Mouse (Mus musculus) colon, adult 2 months (tissue): ENCODE measurements around the gene Gimap1. TPM values are rescaled to one million over a fixed set of nuclear protein-coding genes. Genes with fewer than 3 reads are reported as not detected.

ENCODE experiments used
- polyA plus RNA-seq: library from polyadenylated mRNA; depleted of rRNA; stranded (reverse); fragments of >200 nt; gene quantifications from 2 replicates; pipeline ENCODE4 v1.2.3, GENCODE M21; 2012; rRNA removed

Gene Gimap1
- 8.0 and 8.9 TPM in 2 replicates for polyA plus RNA-seq

DNA sequence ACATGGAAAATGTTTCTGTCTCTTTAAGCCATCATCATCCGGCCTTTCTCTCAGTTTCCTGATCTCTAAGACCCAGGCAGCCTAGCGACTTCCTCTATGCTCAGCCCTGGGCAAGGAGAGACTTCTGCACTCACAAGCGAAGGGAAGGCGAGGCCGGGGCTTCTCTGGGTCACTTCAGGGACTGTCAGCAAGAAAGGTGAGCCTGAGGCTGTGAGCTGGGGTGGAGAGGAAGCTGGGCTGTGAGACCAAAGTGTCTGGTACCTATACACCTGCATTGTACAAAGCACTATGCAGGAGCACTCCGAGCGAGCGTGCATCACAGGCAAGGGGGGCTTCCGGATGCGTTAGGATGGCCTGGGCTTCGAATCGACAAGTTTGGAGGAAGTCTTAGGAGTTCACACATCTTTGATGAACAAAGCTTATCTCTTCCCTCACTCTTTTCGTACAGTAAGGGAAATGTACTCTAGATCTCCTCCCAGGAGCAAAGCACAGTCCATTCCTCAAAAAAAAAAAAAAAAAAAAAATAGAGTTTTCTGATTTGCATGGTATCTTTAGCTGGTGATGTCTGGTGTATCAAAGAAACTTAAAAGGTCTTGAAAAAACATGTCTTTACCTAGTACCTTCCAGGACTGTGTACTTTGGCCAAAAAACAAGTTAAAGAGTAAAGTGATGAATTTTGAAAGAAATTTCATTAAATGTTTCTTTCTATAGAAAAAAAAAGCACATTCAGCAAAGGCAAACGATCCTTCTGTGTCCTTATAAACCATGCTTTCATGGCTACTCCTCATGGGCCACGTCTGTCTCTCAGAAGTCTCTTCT lies at the start of gene Gimap1:
Gene Gimap1, plus strand, starts transcription at position 94 of the 819 bp plus-strand sequence.

DNA sequence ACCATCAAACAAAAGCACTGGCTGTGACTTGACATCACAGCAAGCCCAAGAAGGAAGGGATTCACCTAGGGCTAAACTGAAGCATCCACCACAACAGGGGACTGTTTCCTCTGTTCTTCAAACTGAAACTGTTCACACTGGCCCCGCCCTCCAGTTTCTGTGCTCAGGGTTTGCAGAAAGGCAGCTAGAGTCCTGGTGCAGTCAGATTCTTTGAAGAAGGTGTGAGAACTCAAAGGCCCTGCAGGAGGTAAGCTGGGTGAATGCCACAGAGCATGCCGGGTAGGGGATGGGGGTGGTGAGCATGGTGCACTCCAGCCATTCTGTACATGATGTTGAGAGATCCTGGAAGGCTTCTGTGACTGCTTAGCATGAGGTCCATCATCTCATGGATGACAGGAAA lies 20.4 kb upstream of the Gimap1 start, which contains the start of the genes Gm28053 and Gimap7:
Gene Gm28053, plus strand, starts transcription at position 153 of the 400 bp plus-strand sequence.
Gene Gimap7, plus strand, starts transcription at position 167 of the 400 bp plus-strand sequence.

DNA sequence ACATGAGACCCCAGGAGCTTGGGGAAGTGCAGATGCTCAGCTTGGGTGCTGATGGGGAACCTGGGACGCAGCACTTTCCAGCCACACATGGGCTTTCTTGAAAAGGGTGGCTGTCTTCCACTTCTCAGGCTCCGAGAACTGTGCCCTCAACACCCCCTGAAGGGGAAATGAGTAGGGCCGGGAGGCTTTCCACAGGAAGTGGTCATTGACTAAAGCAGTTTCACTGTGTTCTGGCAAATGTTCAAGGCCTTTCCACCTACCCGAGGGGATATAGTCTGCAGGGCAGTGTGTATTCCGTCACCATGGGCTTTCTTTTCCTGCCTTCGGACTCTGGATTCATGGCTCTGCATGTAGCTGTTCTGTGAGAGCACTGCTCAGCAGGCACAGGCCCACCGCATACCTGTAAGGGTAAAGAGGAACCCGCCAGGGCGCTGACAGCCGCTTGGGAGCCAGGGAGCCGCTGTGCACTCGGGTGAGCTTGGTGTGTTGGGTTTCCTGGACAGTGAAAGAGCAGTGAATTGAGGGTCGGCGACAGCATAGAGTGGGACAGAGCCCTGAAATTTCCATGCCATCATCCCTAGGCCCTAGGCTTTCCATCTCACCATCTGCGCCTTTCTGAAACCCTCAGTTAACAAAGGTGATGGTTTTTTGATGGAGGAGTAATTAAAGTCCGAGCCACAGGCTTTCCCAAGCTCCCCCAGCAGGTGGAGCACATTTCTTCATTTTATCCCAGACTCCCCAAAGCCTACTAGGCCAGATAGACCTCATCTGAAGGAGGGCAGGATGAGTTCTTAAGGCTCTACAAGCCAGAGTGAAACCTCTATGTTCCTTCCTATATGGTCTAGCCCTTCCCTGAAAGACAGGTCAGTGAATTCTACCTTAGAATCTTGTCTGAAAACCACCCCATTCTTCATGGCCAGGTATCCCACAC lies 7.4 kb downstream of the Gimap1 start, which contains the start of gene Gimap5:
Gene Gimap5, plus strand, starts transcription at position 239 of the 931 bp plus-strand sequence.

DNA sequence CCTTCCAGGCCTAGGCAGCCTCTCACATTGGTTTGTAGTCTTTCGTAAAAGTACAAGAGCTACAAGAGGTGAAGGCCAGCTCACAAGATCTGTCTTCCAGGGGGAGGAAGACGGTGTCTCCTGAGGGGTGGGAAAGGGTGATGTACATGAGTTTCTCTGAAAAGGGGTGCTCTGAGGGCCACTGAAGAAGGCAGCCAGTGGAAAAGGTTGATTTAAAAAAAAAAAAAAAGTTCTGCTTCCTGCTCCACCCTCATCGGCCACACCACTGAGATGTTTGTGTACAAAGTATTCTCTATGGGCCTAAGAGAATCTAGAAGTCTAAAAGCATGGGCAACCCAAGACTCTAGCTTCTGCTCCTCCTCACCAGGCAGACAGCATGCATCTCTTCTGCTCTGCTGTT lies 31.8 kb downstream of the Gimap1 start, which contains the start of gene Gimap3:
Gene Gimap3, minus strand, starts transcription at position 156 of the 400 bp plus-strand sequence.

Other genes starting within 250 kb of the Gimap1 start
- 40.5 and 51.5 TPM in 2 replicates for gene Atp6v0e2, start 201.4 kb upstream of the Gimap1 start, polyA plus RNA-seq
- 17.5 and 23.2 TPM in 2 replicates for gene Lrrc61, start 184.3 kb upstream of the Gimap1 start, polyA plus RNA-seq
- gene Rarres2, start 166.3 kb upstream of the Gimap1 start, polyA plus RNA-seq, result 121 and 133 TPM in 2 replicates
- gene Gm45021, start 149.4 kb upstream of the Gimap1 start, polyA plus RNA-seq, result not detected in 2 replicates
- gene Repin1, start 145.2 kb upstream of the Gimap1 start, polyA plus RNA-seq, result 51.4 and 56.7 TPM in 2 replicates
- gene Gm44965, start 145.1 kb upstream of the Gimap1 start, polyA plus RNA-seq, result 0.88 and 1.0 TPM in 2 replicates
- 12.6 and 15.4 TPM in 2 replicates for gene Zfp775, start 137.0 kb upstream of the Gimap1 start, polyA plus RNA-seq
- gene AI854703, start 112.3 kb upstream of the Gimap1 start, polyA plus RNA-seq, result 56.4 and 73.1 TPM in 2 replicates
- 1.1 and 1.5 TPM in 2 replicates for gene Gimap8, start 91.8 kb upstream of the Gimap1 start, polyA plus RNA-seq
- 1.5 and 1.9 TPM in 2 replicates for gene Gimap9, start 62.9 kb upstream of the Gimap1 start, polyA plus RNA-seq
- 2.8 and 3.0 TPM in 2 replicates for gene Gimap4, start 54.5 kb upstream of the Gimap1 start, polyA plus RNA-seq
- gene Gimap6, start 30.8 kb upstream of the Gimap1 start, polyA plus RNA-seq, result 2.7 and 2.9 TPM in 2 replicates
- not detected in 2 replicates for gene Gm28053, start 20.4 kb upstream of the Gimap1 start, polyA plus RNA-seq
- gene Gimap7, start 20.4 kb upstream of the Gimap1 start, polyA plus RNA-seq, result 0.36 and 0.84 TPM in 2 replicates
- 4.9 and 5.8 TPM in 2 replicates for gene Gimap5, start 7.1 kb downstream of the Gimap1 start, polyA plus RNA-seq
- 4.9 and 5.6 TPM in 2 replicates for gene Gimap3, start 31.8 kb downstream of the Gimap1 start, polyA plus RNA-seq
- 141 and 142 TPM in 2 replicates for gene Tmem176a, start 101.9 kb downstream of the Gimap1 start, polyA plus RNA-seq
- 260 and 275 TPM in 2 replicates for gene Tmem176b, start 102.4 kb downstream of the Gimap1 start, polyA plus RNA-seq
- gene Aoc1, start 133.8 kb downstream of the Gimap1 start, polyA plus RNA-seq, result 198 and 228 TPM in 2 replicates
- gene 1600015I10Rik, start 190.8 kb downstream of the Gimap1 start, polyA plus RNA-seq, result not detected in 2 replicates
- not detected in 2 replicates for gene Doxl2, start 235.9 kb downstream of the Gimap1 start, polyA plus RNA-seq
- not detected in 2 replicates for gene Svs1, start 247.8 kb downstream of the Gimap1 start, polyA plus RNA-seq